ENCODE assay signal across 19 mouse cellular contexts in genomic region chr2:29589266-29589665, GRCm38 (mm10). TPM values are rescaled to one million over a fixed set of nuclear protein-coding genes. Genes with fewer than 3 reads are reported as not detected.
DNase-seq lines count a peak whose midpoint lies in the region; ATAC-seq and TF ChIP-seq lines count a peak whose summit lies in the region.
"Had no signal": no experiment of that assay in that cellular context is flagged by ENCODE, and none has a peak within 500 bp of the region (broad histone marks: within the 10 kb centered on the region; RNA-seq: fewer than 3 reads in every experiment).

No protein-coding gene starts in this region.

- H3K36me3 ChIP-seq in forebrain, postnatal 0 days (ENCODE audit: insufficient read depth): no peaks in the 10 kb centered on the region
- no peaks in the 10 kb centered on the region for H3K36me3 ChIP-seq in forebrain, embryonic 16.5 days (ENCODE audit: control insufficient read depth, insufficient read depth)
- H3K36me3 ChIP-seq in midbrain, embryonic 10.5 days: no peaks in the 10 kb centered on the region
- no peaks in the 10 kb centered on the region for H3K36me3 ChIP-seq in midbrain, embryonic 13.5 days
- H3K36me3 ChIP-seq: embryonic facial prominence, embryonic 15.5 days; limb, embryonic 12.5 days had no signal

- no peaks in the 10 kb centered on the region for H3K9me3 ChIP-seq in forebrain, postnatal 0 days (ENCODE audit: low read length)
- H3K9me3 ChIP-seq in forebrain, embryonic 16.5 days (ENCODE audit: control insufficient read depth, low read length): no peaks in the 10 kb centered on the region
- H3K9me3 ChIP-seq in midbrain, embryonic 10.5 days (replicated peaks): no peaks in the 10 kb centered on the region
- H3K9me3 ChIP-seq in midbrain, embryonic 13.5 days: no peaks in the 10 kb centered on the region
- H3K9me3 ChIP-seq: embryonic facial prominence, embryonic 15.5 days; limb, embryonic 12.5 days had no signal

- TF ChIP-seq CTCF in forebrain, postnatal 0 days (IDR thresholded peaks at IDR 0.05; ENCODE audit: low read depth): peak; percentile 25; the same call in 1 of the 2 replicates

- no peak for ATAC-seq in forebrain, postnatal 0 days
- no peak for ATAC-seq in forebrain, embryonic 16.5 days
- no peak for ATAC-seq in midbrain, embryonic 13.5 days
- peak; percentile 22; the same call in 1 of the 2 replicates for ATAC-seq in common myeloid progenitor, adult 5-6 weeks (replicated peaks; ENCODE audit: low read depth, poor library complexity, severe bottlenecking)
- ATAC-seq: lung, postnatal 0 days; midbrain, embryonic 16.5 days had no signal

- no peak overlapping the region for H3K27ac ChIP-seq in forebrain, postnatal 0 days (ENCODE audit: low read depth, low read length)
- no peak overlapping the region for H3K27ac ChIP-seq in forebrain, embryonic 16.5 days (ENCODE audit: low read length)
- no peak overlapping the region for H3K27ac ChIP-seq in midbrain, embryonic 10.5 days (replicated peaks)
- H3K27ac ChIP-seq in midbrain, embryonic 13.5 days: no peak overlapping the region
- H3K27ac ChIP-seq: embryonic facial prominence, embryonic 15.5 days; limb, embryonic 12.5 days had no signal

- DNase-seq in forebrain, postnatal 0 days: no peak
- peak; percentile 40 for DNase-seq in midbrain, embryonic 10.5 days (ENCODE audit: low spot score)
- DNase-seq in retina, embryonic 14.5 days (ENCODE audit: low spot score): peak; percentile 70
- no peak for DNase-seq in heart, postnatal 10 days
- DNase-seq in urinary bladder, postnatal 10 days (ENCODE audit: low spot score): no peak
- DNase-seq: adrenal gland, postnatal 14 days; B cell, adult 2 months; cerebellum, adult 2 months; heart, adult 18-20 months; heart, postnatal 36 days; kidney, adult 8-10 months; right cerebral cortex, postnatal 4 days had no signal

- no peak overlapping the region for H3K9ac ChIP-seq in forebrain, postnatal 0 days
- H3K9ac ChIP-seq in forebrain, embryonic 16.5 days (replicated peaks; ENCODE audit: low read depth, low read length): no peak overlapping the region
- no peak overlapping the region for H3K9ac ChIP-seq in midbrain, embryonic 13.5 days (replicated peaks)
- H3K9ac ChIP-seq: embryonic facial prominence, embryonic 15.5 days; limb, embryonic 12.5 days had no signal

- H3K4me3 ChIP-seq in forebrain, postnatal 0 days (ENCODE audit: low read depth, low read length): no peak overlapping the region
- H3K4me3 ChIP-seq in forebrain, embryonic 16.5 days (replicated peaks; ENCODE audit: low read length): no peak overlapping the region
- H3K4me3 ChIP-seq in midbrain, embryonic 10.5 days: no peak overlapping the region
- no peak overlapping the region for H3K4me3 ChIP-seq in midbrain, embryonic 13.5 days (replicated peaks)
- H3K4me3 ChIP-seq: embryonic facial prominence, embryonic 15.5 days; limb, embryonic 12.5 days had no signal

- H3K4me2 ChIP-seq in forebrain, postnatal 0 days (ENCODE audit: low read depth): no peak overlapping the region
- no peak overlapping the region for H3K4me2 ChIP-seq in forebrain, embryonic 16.5 days (ENCODE audit: low read length)
- H3K4me2 ChIP-seq in midbrain, embryonic 13.5 days (replicated peaks): no peak overlapping the region
- H3K4me2 ChIP-seq: embryonic facial prominence, embryonic 15.5 days; limb, embryonic 12.5 days had no signal

- WGBS in forebrain, postnatal 0 days: 22% methylated on average over 10 of the region's 10 CpGs
- 28% methylated on average over 10 of the region's 10 CpGs for WGBS in forebrain, embryonic 16.5 days
- 19% methylated on average over 10 of the region's 10 CpGs for WGBS in midbrain, embryonic 10.5 days
- WGBS in midbrain, embryonic 13.5 days: 17% methylated on average over 10 of the region's 10 CpGs

- no peaks in the 10 kb centered on the region for H3K27me3 ChIP-seq in forebrain, postnatal 0 days (ENCODE audit: insufficient read depth, low read length)
- H3K27me3 ChIP-seq in forebrain, embryonic 16.5 days (replicated peaks; ENCODE audit: control insufficient read depth, insufficient read depth, low read length): no peaks in the 10 kb centered on the region
- peaks cover 5% of the 10 kb centered on the region; the same call in 1 of the 2 replicates for H3K27me3 ChIP-seq in midbrain, embryonic 10.5 days (ENCODE audit: low read depth, poor library complexity, severe bottlenecking)
- H3K27me3 ChIP-seq in midbrain, embryonic 13.5 days: no peaks in the 10 kb centered on the region
- H3K27me3 ChIP-seq: limb, embryonic 12.5 days had no signal

- H3K4me1 ChIP-seq in forebrain, postnatal 0 days (ENCODE audit: insufficient read depth): no peaks in the 10 kb centered on the region
- no peaks in the 10 kb centered on the region; the same call in 1 of the 2 replicates for H3K4me1 ChIP-seq in forebrain, embryonic 16.5 days (replicated peaks; ENCODE audit: control insufficient read depth, insufficient read depth, low read length)
- H3K4me1 ChIP-seq in midbrain, embryonic 10.5 days: peaks cover 46% of the 10 kb centered on the region
- peaks cover 18% of the 10 kb centered on the region for H3K4me1 ChIP-seq in midbrain, embryonic 13.5 days (replicated peaks)
- H3K4me1 ChIP-seq: embryonic facial prominence, embryonic 15.5 days; limb, embryonic 12.5 days had no signal

- intact Hi-C loops in heart, postnatal 10 days (cut with DNase I): no loop called here

RNA-seq across cellular contexts. Expression of gene Rapgef1, which starts 30.3 kb away (rescaled TPM):
- total RNA-seq in forebrain, postnatal 0 days (2014; rRNA removed): 81.9 and 99.1 TPM in 2 replicates
- 17.9 and 19.4 TPM in 2 replicates for polyA plus RNA-seq in forebrain, postnatal 0 days (2015; fragmentation: Nextera tagmentation; extraction: Ambion mirVana)
- 22.0 and 22.5 TPM in 2 replicates for polyA plus RNA-seq in forebrain, embryonic 16.5 days (2015; fragmentation: Nextera tagmentation; extraction: Ambion mirVana)
- polyA plus RNA-seq in midbrain, embryonic 10.5 days (2016; fragmentation: Nextera tagmentation; extraction: Ambion mirVana): 14.4 and 15.4 TPM in 2 replicates
- 16.7 and 19.8 TPM in 2 replicates for polyA plus RNA-seq in midbrain, embryonic 13.5 days (2015; fragmentation: Nextera tagmentation; extraction: Ambion mirVana)
- total RNA-seq in common myeloid progenitor, adult 5-6 weeks (2017): 25.4 and 40.5 TPM in 2 replicates
- 100 to 1,000 TPM in 1 of 2 experiments, 10 to 100 TPM in 1; 92.7 to 102 TPM for total RNA-seq in heart, postnatal 10 days (2021)

Comparison
In these comparisons a context has a peak if more than half of its experiments do, and no peak if none do; other contexts are left out.
1. DNase-seq: peak in midbrain, embryonic 10.5 days (single experiment) and retina, embryonic 14.5 days (single experiment); none in forebrain, postnatal 0 days (single experiment), heart, postnatal 10 days (0 of 2) and urinary bladder, postnatal 10 days (single experiment).